Mouse (Mus musculus) MEL (cell line): ENCODE data around the gene Adm.

ENCODE experiments used
- CHD1 ChIP-seq: IDR thresholded peaks from 2 replicates; pipeline ENCODE4 v1.6.1; 2012; ENCODE audit warnings: low read depth, mild to moderate bottlenecking, inconsistent platforms, low read length, improper control_type of control experiment
- CTCF ChIP-seq, 3 experiments: IDR thresholded peaks in 2 of 3; conservative IDR thresholded peaks in 1 of 3; 2 replicates each; pipeline ENCODE4 v1.5.1; 2011 to 2012; ENCODE audit warnings: low read length in 3 of 3, low read depth in 2 of 3, mild to moderate bottlenecking in 2 of 3, improper control_type of control experiment in 1 of 3, inconsistent platforms in 1 of 3, mixed read lengths in 1 of 3, moderate library complexity in 1 of 3; ENCODE audit not compliant: control insufficient read depth in 1 of 3, insufficient read depth in 1 of 3, poor library complexity in 1 of 3, severe bottlenecking in 1 of 3
- EP300 ChIP-seq, 2 experiments: IDR thresholded peaks; 2 replicates each; pipeline ENCODE4 v1.6.1; 2011; ENCODE audit warnings: improper control_type of control experiment in 2 of 2, low read length in 2 of 2, low read depth in 1 of 2, mild to moderate bottlenecking in 1 of 2
- GABPA ChIP-seq: IDR thresholded peaks from 2 replicates; pipeline ENCODE4 v1.6.1; 2012; ENCODE audit warnings: low read depth, mild to moderate bottlenecking, inconsistent platforms, low read length, improper control_type of control experiment, moderate library complexity
- GATA1 ChIP-seq: IDR thresholded peaks from 2 replicates; pipeline ENCODE4 v1.6.1; 2011; ENCODE audit warnings: low read depth, low read length, improper control_type of control experiment
- HCFC1 ChIP-seq: IDR thresholded peaks from 2 replicates; pipeline ENCODE4 v1.6.1; 2012; ENCODE audit warnings: low read depth, mild to moderate bottlenecking, inconsistent platforms, low read length, improper control_type of control experiment, moderate library complexity
- KAT2A ChIP-seq: conservative IDR thresholded peaks from 2 replicates; pipeline ENCODE4 v1.6.1; 2012; ENCODE audit warnings: low read depth, low read length, improper control_type of control experiment, inconsistent platforms
- MAFK ChIP-seq: IDR thresholded peaks from 2 replicates; pipeline ENCODE4 v1.6.1; 2011; ENCODE audit warnings: low read depth, mild to moderate bottlenecking, low read length, improper control_type of control experiment, borderline replicate concordance
- MAZ ChIP-seq: IDR thresholded peaks from 2 replicates; pipeline ENCODE4 v1.6.1; 2012; ENCODE audit warnings: low read depth, mild to moderate bottlenecking, inconsistent platforms, low read length, improper control_type of control experiment
- POLR2A ChIP-seq, 2 experiments: IDR thresholded peaks; 2 replicates each; pipeline ENCODE4 v1.6.1; 2011 to 2012; ENCODE audit warnings: low read length in 2 of 2, mild to moderate bottlenecking in 2 of 2, control low read depth in 1 of 2, improper control_type of control experiment in 1 of 2, low read depth in 1 of 2, moderate library complexity in 1 of 2; ENCODE audit not compliant: control insufficient read depth in 1 of 2, insufficient read depth in 1 of 2, poor library complexity in 1 of 2
- POLR2AphosphoS2 ChIP-seq: IDR thresholded peaks from 2 replicates; pipeline ENCODE4 v1.6.1; 2011; ENCODE audit warnings: low read length, improper control_type of control experiment
- RAD21 ChIP-seq: IDR thresholded peaks from 2 replicates; pipeline ENCODE4 v1.6.1; 2011; ENCODE audit warnings: mild to moderate bottlenecking, low read depth, low read length, improper control_type of control experiment
- USF1 ChIP-seq: IDR thresholded peaks from 2 replicates; pipeline ENCODE4 v1.6.1; 2014; ENCODE audit warnings: low read depth, mild to moderate bottlenecking, inconsistent platforms, low read length, improper control_type of control experiment, moderate library complexity
- ZKSCAN1 ChIP-seq: IDR thresholded peaks from 2 replicates; pipeline ENCODE4 v1.6.1; 2012; ENCODE audit warnings: low read depth, mild to moderate bottlenecking, inconsistent platforms, low read length, improper control_type of control experiment, moderate library complexity

GRCm38 (mm10) chr7:110597141-110597540 is 30.3 kb upstream of the Adm start:
- TF ChIP-seq POLR2A (IDR thresholded peaks at IDR 0.05; ENCODE audit: control insufficient read depth in 1 of 2, insufficient read depth in 1 of 2, low read depth in 1 of 2, low read length in 2 of 2, poor library complexity in 1 of 2) (no peak), USF1 (no peak), CTCF (IDR thresholded peaks at IDR 0.05 in 2 of 3, conservative IDR thresholded peaks at IDR 0.05 in 1 of 3; ENCODE audit: control insufficient read depth in 1 of 3, insufficient read depth in 1 of 3, low read depth in 2 of 3, low read length in 3 of 3, poor library complexity in 1 of 3, severe bottlenecking in 1 of 3) (no peak), MAFK (no peak), GATA1 (no peak), GABPA (no peak), CHD1 (no peak), HCFC1 (no peak), MAZ (no peak), RAD21 (no peak), EP300 (IDR thresholded peaks at IDR 0.05; ENCODE audit: low read depth in 1 of 2, low read length in 2 of 2) (no peak), POLR2AphosphoS2 (no peak), KAT2A (no peak), ZKSCAN1 (no peak)
